ENCODE assay signal across 19 mouse cellular contexts in the genomic region with DNA sequence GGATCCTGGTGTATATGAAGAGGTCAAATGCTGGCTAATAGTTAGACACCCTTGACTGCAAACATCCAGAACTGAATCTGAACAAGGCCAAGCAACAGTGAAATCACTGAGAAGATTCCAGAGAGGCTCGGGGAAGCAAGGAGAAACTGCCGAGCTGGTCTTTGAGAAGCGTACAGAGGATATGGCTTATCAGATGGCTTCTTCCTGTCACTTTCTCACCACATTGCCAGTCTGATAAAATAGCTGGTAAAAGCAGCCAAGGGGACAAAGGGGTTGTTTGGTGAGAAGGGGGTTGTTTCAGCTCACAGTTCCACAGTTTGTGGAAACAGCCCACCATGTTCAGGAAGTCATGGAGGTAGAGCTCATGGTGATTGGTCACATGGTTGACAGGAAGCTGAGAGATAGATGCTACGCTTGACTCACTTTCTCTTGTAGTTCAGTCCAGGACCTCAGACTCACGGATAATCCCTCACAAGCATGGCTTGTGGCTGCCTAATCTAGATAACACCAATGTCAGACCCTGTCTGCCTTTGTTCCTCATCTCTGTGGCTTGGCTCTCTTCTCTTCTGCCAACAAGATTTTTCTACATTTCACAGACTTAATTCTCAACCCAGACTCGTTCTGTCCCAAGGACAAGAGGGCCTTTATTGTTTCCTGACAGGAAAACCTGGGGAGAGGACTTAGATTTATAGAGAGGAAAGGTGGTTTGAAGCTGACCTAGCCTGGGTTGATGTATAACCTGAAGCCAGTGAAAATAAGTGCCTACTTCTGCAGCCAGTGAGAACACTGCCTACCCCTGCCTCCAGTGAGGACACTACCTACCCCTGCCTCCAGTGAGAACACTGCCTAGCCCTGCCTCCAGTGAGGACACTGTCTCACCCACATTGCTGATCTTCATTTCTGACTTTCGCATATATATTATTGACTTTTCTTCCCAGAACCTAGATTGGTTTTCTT.
DNase-seq lines count a peak whose midpoint lies in the region; ATAC-seq and TF ChIP-seq lines count a peak whose summit lies in the region.
"Had no signal": no experiment of that assay in that cellular context is flagged by ENCODE, and none has a peak within 500 bp of the region (broad histone marks: within the 10 kb centered on the region; RNA-seq: fewer than 3 reads in every experiment).

No protein-coding gene starts in this region.

- peak; percentile 14 for DNase-seq in T-cell, adult 2 months (ENCODE audit: low spot score)
- DNase-seq in kidney, adult 8-10 months, result peak; percentile 28 to 44
- no peak for DNase-seq in hindbrain, embryonic 11.5 days (ENCODE audit: low spot score)
- no peak for DNase-seq in layer of hippocampus, postnatal 14 days (ENCODE audit: low spot score in 2 of 2)
- DNase-seq: adrenal gland, adult 2 months; cerebellum, adult 18-20 months; heart, adult 18-20 months; lung, adult 2 months; retina, postnatal 1 day; thymus, postnatal 36 days had no signal

- no peaks in the 10 kb centered on the region for H3K27me3 ChIP-seq in intestine, embryonic 16.5 days (replicated peaks; ENCODE audit: control insufficient read depth, insufficient read depth, low read length)
- H3K27me3 ChIP-seq in hindbrain, embryonic 11.5 days (ENCODE audit: control insufficient read depth, insufficient read depth, low read length), result no peaks in the 10 kb centered on the region
- H3K27me3 ChIP-seq in intestine, postnatal 0 days (replicated peaks; ENCODE audit: control insufficient read depth, insufficient read depth, low read length), result no peaks in the 10 kb centered on the region
- H3K27me3 ChIP-seq: embryonic facial prominence, embryonic 15.5 days; hindbrain, embryonic 15.5 days; neural tube, embryonic 15.5 days had no signal

- TF ChIP-seq CTCF in intestine, postnatal 0 days (IDR thresholded peaks at IDR 0.05; ENCODE audit: low read depth), result no peak

- 54% methylated on average over 7 of the region's 7 CpGs for WGBS in intestine, embryonic 16.5 days
- 81% methylated on average over 7 of the region's 7 CpGs for WGBS in hindbrain, embryonic 11.5 days
- WGBS in intestine, postnatal 0 days, result 54% methylated on average over 7 of the region's 7 CpGs

- no peaks in the 10 kb centered on the region for H3K36me3 ChIP-seq in intestine, embryonic 16.5 days (ENCODE audit: control insufficient read depth, insufficient read depth, low read length)
- H3K36me3 ChIP-seq in hindbrain, embryonic 11.5 days (ENCODE audit: control insufficient read depth, insufficient read depth, low read length), result no peaks in the 10 kb centered on the region
- H3K36me3 ChIP-seq in intestine, postnatal 0 days (ENCODE audit: control insufficient read depth, insufficient read depth), result no peaks in the 10 kb centered on the region
- H3K36me3 ChIP-seq: embryonic facial prominence, embryonic 15.5 days; hindbrain, embryonic 15.5 days; neural tube, embryonic 15.5 days had no signal

- H3K4me2 ChIP-seq in intestine, embryonic 16.5 days (ENCODE audit: low read depth, low read length), result no peak overlapping the region
- no peak overlapping the region for H3K4me2 ChIP-seq in hindbrain, embryonic 11.5 days (replicated peaks; ENCODE audit: low read depth, low read length)
- no peak overlapping the region for H3K4me2 ChIP-seq in intestine, postnatal 0 days (replicated peaks; ENCODE audit: low read depth)
- H3K4me2 ChIP-seq: embryonic facial prominence, embryonic 15.5 days; hindbrain, embryonic 15.5 days; neural tube, embryonic 15.5 days had no signal

- H3K4me3 ChIP-seq in intestine, embryonic 16.5 days (ENCODE audit: low read length), result no peak overlapping the region
- H3K4me3 ChIP-seq in hindbrain, embryonic 11.5 days (ENCODE audit: low read depth, low read length), result no peak overlapping the region
- H3K4me3 ChIP-seq in intestine, postnatal 0 days (ENCODE audit: low read depth, low read length), result no peak overlapping the region
- H3K4me3 ChIP-seq: embryonic facial prominence, embryonic 15.5 days; hindbrain, embryonic 15.5 days; neural tube, embryonic 15.5 days had no signal

- H3K27ac ChIP-seq in intestine, embryonic 16.5 days (ENCODE audit: low read length), result no peak overlapping the region
- no peak overlapping the region for H3K27ac ChIP-seq in hindbrain, embryonic 11.5 days (ENCODE audit: low read depth, low read length)
- no peak overlapping the region for H3K27ac ChIP-seq in intestine, postnatal 0 days (ENCODE audit: low read depth, low read length)
- H3K27ac ChIP-seq: embryonic facial prominence, embryonic 15.5 days; hindbrain, embryonic 15.5 days; macrophage; neural tube, embryonic 15.5 days had no signal

- H3K9ac ChIP-seq in intestine, embryonic 16.5 days (ENCODE audit: low read depth, low read length), result no peak overlapping the region
- H3K9ac ChIP-seq in hindbrain, embryonic 11.5 days (ENCODE audit: low read depth, low read length), result no peak overlapping the region
- H3K9ac ChIP-seq in intestine, postnatal 0 days (ENCODE audit: low read depth, low read length), result no peak overlapping the region
- H3K9ac ChIP-seq: embryonic facial prominence, embryonic 15.5 days; hindbrain, embryonic 15.5 days; neural tube, embryonic 15.5 days had no signal

- ATAC-seq in CD4-positive, CD25-positive, alpha-beta regulatory T cell, adult 4 months, result peak; percentile 90
- ATAC-seq in megakaryocyte, adult 5-6 weeks (ENCODE audit: poor library complexity, severe bottlenecking), result peak; percentile 38
- no peak for ATAC-seq in intestine, embryonic 16.5 days
- no peak for ATAC-seq in hindbrain, embryonic 11.5 days (ENCODE audit: low FRiP score)
- ATAC-seq in intestine, postnatal 0 days, result no peak
- ATAC-seq: forebrain, embryonic 14.5 days had no signal

- H3K4me1 ChIP-seq in intestine, embryonic 16.5 days (ENCODE audit: control insufficient read depth, insufficient read depth, low read length), result no peaks in the 10 kb centered on the region
- H3K4me1 ChIP-seq in hindbrain, embryonic 11.5 days (replicated peaks; ENCODE audit: control insufficient read depth, insufficient read depth, low read length), result no peaks in the 10 kb centered on the region
- H3K4me1 ChIP-seq in intestine, postnatal 0 days (replicated peaks; ENCODE audit: control insufficient read depth, insufficient read depth, low read length), result no peaks in the 10 kb centered on the region
- H3K4me1 ChIP-seq: embryonic facial prominence, embryonic 15.5 days; hindbrain, embryonic 15.5 days; neural tube, embryonic 15.5 days had no signal

- no peaks in the 10 kb centered on the region for H3K9me3 ChIP-seq in intestine, embryonic 16.5 days (ENCODE audit: control insufficient read depth, low read length)
- H3K9me3 ChIP-seq in hindbrain, embryonic 11.5 days (ENCODE audit: control insufficient read depth, low read length), result no peaks in the 10 kb centered on the region
- H3K9me3 ChIP-seq in intestine, postnatal 0 days (ENCODE audit: control insufficient read depth), result no peaks in the 10 kb centered on the region
- H3K9me3 ChIP-seq: embryonic facial prominence, embryonic 15.5 days; hindbrain, embryonic 15.5 days; neural tube, embryonic 15.5 days had no signal

Comparison
In these comparisons a context has a peak if more than half of its experiments do, and no peak if none do; other contexts are left out.
1. ATAC-seq: peak in CD4-positive, CD25-positive, alpha-beta regulatory T cell, adult 4 months (single experiment) and megakaryocyte, adult 5-6 weeks (single experiment); none in intestine, embryonic 16.5 days (single experiment), hindbrain, embryonic 11.5 days (single experiment) and intestine, postnatal 0 days (single experiment).
2. DNase-seq: peak in T-cell, adult 2 months (single experiment) and kidney, adult 8-10 months (2 of 2); none in hindbrain, embryonic 11.5 days (single experiment) and layer of hippocampus, postnatal 14 days (0 of 2).